Mouse (Mus musculus) myocyte (in vitro differentiated cells): ENCODE data around the gene Arhgap15.

Source experiments
- CEBPB ChIP-seq: IDR thresholded peaks from 2 replicates; pipeline ENCODE4 v1.6.1; 2011; ENCODE audit warnings: mild to moderate bottlenecking, moderate library complexity; ENCODE audit not compliant: poor library complexity, insufficient read depth, severe bottlenecking
- SRF ChIP-seq: IDR thresholded peaks from one replicate; pipeline ENCODE4 v1.6.1; 2011; ENCODE audit warnings: low read depth; ENCODE audit not compliant: control insufficient read depth, insufficient read length

DNA sequence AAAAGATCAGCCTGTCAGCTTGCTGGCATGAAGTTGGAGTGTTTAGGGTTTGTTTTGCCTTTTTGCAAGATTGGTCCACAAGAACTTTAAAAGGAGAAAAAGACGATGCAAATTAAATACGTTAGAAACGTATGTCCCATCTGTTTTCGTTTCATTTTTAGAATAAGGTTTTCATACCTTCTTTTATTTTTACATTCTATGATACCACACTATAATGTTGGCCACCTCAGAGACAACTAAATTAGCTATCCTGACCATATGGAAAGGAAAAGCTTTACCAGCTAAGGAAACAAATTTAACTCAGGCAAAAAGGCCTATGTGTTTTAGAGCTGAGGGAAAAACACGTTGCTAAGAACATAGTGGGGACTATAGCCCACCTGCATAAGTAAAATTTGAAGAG lies 264.8 kb downstream of the Arhgap15 start:
- TF ChIP-seq CEBPB (no peak), SRF (no peak)
